Mouse (Mus musculus) frontal cortex, postnatal 36 days (tissue): ENCODE results near the gene Lss.

Experiments
- DNase-seq, 2 experiments: peaks; one replicate each; pipeline ENCODE4 v3.0.0; 2022; ENCODE audit warnings: low spot score in 2 of 2

The Lss gene

GRCm38 (mm10) chr10:76569996-76570685, 38.8 kb downstream of the Lss start:
- DNase-seq = no peak

GRCm38 (mm10) chr10:76571070-76571469, 39.7 kb downstream of the Lss start:
- no peak for DNase-seq

- no peak for DNase-seq
Measured at GRCm38 (mm10) chr10:76572151-76572550, 40.8 kb downstream of the Lss start.

- DNase-seq = no peak
Measured at GRCm38 (mm10) chr10:76575374-76575773, 44.0 kb downstream of the Lss start, which contains the start of gene Ftcd. Gene Ftcd (plus strand): TSS chr10:76575648.

GRCm38 (mm10) chr10:76576920-76577319, 45.5 kb downstream of the Lss start:
- no peak for DNase-seq

- DNase-seq = no peak
Measured at GRCm38 (mm10) chr10:76584138-76584537, 52.8 kb downstream of the Lss start.

- DNase-seq = no peak
Measured at GRCm38 (mm10) chr10:76586190-76586589, 54.8 kb downstream of the Lss start.

GRCm38 (mm10) chr10:76590197-76590596, 58.8 kb downstream of the Lss start:
- no peak for DNase-seq

- no peak for DNase-seq
Measured at GRCm38 (mm10) chr10:76596338-76596737, 65.0 kb downstream of the Lss start.

GRCm38 (mm10) chr10:76602690-76603089, 71.3 kb downstream of the Lss start:
- DNase-seq = no peak
